Mouse (Mus musculus) frontal cortex, adult 2 months (tissue): ENCODE results near the gene Tuba1a. TPM values are rescaled to one million over a fixed set of nuclear protein-coding genes. Genes with fewer than 3 reads are reported as not detected.
A peak's percentile ranks its signal among the peaks of the same experiment; 100 is the strongest.
"Not testable (repeated sequence)": the region's sequence is repeated elsewhere in the genome, so short reads cannot be mapped to it uniquely, and the experiment has no call there.

Experiments used
- DNase-seq, 2 experiments: peaks; one replicate each; pipeline ENCODE4 v3.0.0; 2022; ENCODE audit warnings: low spot score in 1 of 2; ENCODE audit errors: extremely low spot score in 1 of 2
- polyA plus RNA-seq: library from polyadenylated mRNA; depleted of rRNA; stranded (reverse); fragments of >200 nt; gene quantifications from 2 replicates; pipeline ENCODE4 v1.2.3, GENCODE M21; 2012

The Tuba1a gene
- polyA plus RNA-seq, 1 experiment = 1,854 TPM

GRCm38 (mm10) chr15:98957475-98957874 is 4.0 kb upstream of the Tuba1a start:
- DNase-seq = no peak

GRCm38 (mm10) chr15:98956000-98956399 is 2.5 kb upstream of the Tuba1a start:
- DNase-seq = no peak

DNA sequence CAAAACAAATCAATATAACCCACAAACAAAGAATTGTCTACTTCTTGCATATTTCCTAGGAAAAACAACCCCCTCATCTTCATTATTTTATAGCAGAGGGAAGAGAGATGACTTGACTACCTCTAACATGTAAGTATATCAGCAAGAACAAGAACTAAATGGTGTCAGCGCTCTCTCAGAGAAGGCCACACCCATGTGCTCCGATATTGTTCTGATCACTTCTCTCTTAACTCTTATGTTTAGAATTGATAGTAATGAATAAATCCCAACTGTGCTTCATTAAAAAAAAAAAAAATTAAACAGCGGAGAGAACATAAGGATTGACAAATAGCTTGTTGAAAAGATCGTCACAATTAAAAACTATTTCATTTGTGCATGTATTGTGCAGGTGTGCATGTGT is 1.8 kb upstream of the Tuba1a start:
- DNase-seq = no peak

DNA sequence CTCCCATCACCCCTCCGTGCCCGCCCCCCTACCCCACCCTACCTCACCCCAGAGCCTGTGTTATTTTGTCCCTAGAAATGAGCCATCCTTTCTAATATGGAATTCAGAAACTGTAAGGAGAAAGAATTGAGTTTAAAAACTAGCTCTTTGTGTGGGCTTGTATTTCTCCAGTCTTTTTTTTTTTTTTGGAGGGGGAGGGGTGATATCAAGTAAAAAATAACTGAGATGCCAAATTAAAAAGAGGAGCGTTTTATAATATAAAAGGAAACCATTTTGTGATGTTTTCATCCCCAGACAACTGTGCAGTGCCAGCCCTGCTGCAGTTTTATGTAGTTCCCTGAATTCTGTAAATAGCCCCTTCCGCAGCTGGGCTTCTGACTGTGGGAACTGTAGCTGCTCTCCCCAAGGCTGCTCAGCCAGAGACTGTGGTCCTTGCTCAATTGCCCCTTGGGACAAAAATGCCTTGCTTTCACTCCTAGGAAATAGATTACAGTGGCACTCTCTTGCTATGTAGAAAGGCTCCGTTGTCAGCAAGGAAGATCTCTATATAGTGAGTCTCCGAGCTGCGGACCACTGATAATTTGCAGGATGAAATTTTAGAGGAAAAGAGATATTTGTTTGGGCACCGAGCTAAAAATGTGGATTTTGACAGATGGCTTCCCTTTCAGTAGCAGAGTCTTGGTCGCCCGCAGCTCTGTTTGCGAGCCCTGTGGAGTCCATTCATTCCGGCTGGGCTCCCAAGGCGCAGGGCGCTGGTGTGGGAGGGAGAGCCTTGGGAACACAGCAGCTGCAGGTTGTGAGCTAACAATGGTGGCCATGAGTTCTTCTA is 1.1 kb upstream of the Tuba1a start:
- DNase-seq = peak in 1 of 2 experiments; percentile 66

DNA sequence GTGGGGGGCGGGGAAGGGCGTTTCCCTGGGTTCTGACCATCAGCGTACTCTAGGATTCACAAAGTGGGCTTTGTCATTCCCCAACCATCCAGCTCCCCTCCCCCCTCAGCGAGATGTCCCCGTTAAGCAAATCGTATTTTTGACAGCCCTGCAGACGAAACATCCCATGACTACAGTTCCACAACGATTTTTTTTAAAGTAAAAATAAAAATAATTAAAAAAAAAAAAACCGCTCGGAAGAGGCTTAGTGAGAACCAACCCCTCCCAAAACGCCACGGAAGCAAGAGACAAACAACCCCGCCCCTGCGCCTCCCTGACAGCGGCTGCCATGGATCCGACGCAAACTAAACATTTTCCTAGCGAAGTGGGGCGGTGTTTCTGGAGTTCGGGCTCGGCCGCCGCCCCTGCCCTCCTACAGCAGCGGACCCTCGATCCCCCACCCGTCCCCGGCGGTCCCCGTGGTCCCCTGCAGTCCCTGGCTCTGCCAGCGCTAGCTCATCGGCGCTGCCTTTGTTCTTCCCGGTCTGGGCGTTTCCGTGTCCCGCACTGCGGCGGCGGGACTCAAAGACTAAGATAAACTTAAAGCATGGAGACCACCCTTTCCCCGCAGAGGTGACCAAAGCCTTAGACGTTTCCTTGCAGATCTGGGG is 627 bp downstream of the Tuba1a start:
- no peak for DNase-seq

- no peak for DNase-seq
Observed at GRCm38 (mm10) chr15:98952063-98952455, 1.4 kb downstream of the Tuba1a start.

- not testable (repeated sequence) for DNase-seq
Observed at GRCm38 (mm10) chr15:98951122-98952062, 2.1 kb downstream of the Tuba1a start.

- DNase-seq = no peak
Observed at GRCm38 (mm10) chr15:98949607-98949892, 4.0 kb downstream of the Tuba1a start.

DNA sequence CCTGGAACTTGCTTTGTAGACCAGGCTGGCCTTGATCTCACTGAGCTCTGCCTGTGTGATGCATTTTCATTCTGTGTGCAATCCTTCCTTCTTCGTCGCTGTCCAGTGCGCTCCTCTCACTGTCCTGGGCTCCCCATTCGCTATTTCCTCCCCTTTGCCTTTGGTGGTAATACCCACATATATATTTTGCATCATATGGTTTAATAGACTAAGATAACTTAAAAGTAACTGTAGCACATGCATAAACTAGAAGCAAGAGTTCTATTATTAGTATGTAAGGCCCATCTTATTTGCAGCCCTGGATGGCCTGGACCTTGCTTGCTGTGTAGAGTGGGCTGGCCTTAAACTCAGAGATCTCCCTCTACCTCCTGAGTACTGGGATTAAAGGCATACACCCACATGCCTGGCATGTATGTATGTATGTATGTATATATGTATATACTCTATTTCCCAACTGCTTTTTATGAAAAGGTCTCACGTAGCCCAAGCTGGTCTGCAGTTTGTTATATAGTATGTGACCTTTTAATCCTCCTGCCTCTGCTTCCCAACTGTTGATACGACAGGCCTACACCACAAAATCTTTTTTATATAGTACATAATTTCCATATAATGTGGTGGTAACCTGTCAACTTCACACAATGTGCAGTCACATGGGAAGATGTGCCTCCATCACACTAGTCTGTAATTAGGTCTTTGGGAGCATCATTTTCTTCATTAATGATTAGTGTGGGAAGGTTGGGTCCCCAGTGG is 4.5 kb downstream of the Tuba1a start:
- DNase-seq = no peak

DNA sequence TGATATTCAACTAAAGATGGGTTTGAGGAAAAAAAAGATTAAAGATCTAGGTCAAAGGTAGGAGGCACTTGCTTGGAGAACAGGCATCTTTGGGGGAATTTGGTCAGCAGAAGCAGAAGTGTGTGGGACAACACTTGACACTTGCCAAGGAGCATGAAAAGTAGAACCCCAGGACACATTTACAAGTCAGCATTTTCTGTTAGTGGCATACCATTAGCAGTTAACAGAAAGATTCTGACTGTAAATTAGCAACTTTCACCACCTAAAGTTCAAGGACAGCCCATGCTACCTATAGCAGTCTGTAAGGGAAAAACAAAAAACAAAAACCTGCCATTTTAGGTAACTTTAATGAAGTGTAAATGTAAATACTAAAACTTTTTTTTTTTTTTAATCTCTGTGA is 5.1 kb downstream of the Tuba1a start:
- no peak for DNase-seq

DNA sequence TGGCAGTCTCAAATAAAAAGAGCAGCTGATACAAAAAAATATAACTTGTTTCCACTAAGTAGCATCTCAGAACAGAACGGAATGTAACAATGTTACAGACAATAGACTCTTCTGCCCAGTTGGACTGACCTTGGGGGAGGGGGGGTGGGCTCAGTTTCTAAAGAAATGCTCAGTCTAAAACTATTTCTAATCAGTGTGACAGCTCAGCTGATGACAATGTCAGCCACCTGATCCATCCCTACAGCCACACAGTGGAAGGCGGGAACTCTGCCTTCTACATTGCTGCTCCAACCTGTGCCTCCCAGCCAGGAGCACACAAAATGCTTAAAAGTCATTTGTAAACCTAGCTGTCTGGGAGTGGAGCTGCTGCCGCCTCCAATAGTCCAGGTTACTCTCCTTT is 5.6 kb downstream of the Tuba1a start:
- no peak for DNase-seq

DNA sequence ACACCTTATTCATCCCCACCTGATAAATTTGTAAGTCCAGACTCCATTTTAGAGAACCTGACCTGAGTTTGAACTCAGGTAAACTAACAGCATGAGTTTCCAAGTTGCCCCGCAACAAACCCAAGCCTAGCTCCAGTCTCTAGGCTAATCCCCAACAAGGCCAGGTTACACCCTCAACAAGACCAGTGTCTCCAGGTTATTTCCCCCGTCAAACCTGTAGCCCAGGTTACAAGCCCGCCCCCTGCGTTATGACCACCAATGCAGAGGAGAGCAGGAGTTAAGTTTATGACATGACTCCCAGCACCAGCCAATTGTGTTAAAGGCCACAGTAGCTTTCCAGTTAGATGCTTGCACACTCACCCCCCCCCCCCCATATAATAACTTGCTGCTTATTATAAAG is 10.4 kb downstream of the Tuba1a start:
- DNase-seq = no peak

- DNase-seq = no peak
Observed at GRCm38 (mm10) chr15:98942081-98942480, 11.4 kb downstream of the Tuba1a start.

DNA sequence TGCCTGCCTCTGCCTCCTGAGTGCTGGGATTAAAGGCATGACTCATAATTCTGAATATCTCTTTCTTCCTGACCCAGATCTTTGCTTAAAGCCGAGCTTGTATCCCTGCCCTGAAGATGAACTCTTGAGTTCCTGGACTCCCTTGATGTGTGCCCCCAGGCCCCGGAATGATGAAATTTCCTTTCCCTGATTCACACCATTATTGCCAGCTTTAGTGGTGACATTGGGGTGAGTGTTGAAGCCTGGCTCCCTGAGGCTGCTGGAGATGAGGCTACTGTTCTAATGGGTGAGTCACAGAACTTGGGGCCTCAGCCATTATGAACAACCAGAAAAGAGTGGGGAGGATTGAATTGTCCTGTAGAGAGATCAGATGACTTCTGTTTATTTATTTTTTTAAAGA is 12.0 kb downstream of the Tuba1a start:
- no peak for DNase-seq

GRCm38 (mm10) chr15:98940816-98941215 is 12.7 kb downstream of the Tuba1a start:
- no peak for DNase-seq

DNA sequence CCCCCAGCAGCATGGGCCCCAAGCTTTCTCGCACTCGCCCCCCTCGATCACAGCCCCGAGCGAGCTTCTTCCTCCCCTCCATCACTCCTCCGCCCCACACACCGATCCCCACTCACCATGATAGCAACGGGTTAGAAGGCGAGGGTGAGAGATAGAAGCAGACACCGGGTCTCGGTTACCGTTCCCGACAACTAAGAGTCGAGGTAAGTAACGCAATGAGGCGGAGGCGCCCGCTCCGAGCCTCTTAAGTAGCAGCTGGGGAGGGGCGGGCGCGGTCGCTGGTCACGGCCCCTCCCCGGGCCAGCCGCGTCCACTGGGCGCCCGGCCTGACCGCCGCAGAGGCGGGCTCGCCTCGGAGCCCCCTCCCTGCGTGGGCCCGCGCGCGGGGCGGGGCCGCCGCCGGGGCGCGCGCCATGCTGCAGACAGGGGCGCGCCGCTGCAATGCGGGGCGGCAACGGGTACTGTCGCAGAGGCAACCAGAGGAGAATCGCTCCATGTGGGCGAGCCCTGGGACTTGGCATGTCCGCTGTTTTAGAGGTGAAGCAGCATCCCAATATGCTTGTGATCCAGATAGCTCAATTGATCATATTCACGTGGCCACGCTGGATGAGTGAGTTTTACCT is 19.2 kb downstream of the Tuba1a start, which contains the start of gene Tuba1b:
Gene Tuba1b, minus strand, starts transcription at position 349 of the 623 bp plus-strand sequence.
- DNase-seq = peak; percentile 81 to 90

DNA sequence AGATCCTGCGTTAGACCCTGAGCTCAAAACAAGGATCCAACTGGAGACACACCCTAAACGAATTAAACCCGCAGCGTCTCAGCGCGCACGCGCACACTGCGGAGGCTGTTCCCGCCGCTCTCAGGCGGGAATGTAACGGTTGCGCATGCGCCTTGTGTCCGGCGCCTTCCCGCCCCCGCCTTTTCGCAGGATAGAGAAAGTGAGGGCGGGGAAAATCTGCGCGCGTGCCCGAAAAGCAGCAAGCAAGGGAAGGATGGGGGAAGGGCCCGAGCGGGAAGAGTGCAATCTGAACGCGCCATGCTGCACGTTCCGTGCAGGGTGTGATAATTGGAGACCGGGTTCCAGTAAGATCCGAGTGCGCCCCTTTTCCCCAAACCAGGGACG is 19.7 kb downstream of the Tuba1a start:
- peak; percentile 91 to 98 for DNase-seq

- not testable (repeated sequence) for DNase-seq
Observed at GRCm38 (mm10) chr15:98933004-98933671, 20.4 kb downstream of the Tuba1a start.

DNA sequence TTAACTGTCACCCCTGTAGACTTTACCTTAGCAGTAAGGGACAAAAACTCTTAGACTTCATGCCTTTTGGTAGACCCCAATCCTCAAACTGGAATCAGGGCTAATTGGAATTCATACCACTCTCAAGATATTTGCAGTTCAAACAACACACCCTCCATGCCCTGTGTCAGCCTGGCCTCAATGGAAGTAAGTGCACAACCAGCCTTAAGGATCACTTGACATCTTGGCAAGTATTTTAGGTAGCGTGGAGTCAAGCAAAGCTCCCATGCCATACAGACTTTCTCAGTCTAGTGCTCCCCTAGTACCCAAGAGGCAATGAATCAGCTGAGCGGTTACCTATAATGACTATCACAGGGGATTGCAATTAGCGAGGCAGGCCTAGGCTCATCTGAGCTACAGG is 22.5 kb downstream of the Tuba1a start:
- DNase-seq = no peak
